Mouse (Mus musculus): Measurements from ENCODE around the gene Hcrt.

The Hcrt gene

DNA sequence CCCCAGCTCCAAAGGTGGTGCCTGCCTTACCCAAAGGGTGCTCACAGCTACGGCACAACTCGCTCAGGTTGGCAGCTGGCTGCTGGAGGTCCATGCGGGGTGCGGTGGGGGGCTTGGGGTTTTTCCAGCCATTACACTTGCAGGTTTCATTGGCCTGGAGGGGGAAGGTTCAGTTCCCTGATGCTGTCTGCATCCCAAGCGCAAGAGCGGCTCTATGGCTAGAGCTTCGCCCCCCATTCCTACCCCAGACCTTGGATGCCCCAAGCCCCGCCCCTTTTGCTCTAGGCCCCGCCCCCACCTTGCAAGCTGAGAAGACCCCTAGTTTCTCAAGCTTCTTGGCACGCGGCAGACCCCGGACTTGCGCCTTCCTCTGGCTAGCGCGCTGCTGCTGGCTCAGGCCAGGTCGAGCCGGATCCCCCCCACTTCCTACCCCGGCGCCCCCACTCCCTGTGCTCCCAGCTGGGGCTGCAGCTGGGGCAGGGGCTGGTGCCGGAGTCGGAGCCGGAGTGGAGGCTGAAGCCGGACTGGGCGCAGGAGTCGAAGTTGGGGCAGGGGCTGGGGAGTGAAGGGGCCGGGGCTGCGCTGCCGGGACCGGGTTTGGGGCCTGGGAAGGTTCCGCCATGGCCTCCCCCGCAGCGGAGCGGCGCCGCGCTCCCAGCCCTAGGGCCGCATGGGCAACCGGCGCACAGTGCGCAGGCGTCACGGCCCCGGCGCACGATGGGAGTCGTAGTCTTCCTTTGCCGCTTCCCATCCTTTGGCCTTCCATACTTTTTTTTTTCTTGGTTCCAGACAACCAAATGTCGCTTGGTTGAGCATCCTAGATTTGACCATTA lies 50.7 kb downstream of the Hcrt start, which contains the start of gene Kat2a:
Gene Kat2a, minus strand, starts transcription at position 683 of the 833 bp plus-strand sequence.
- DNase-seq (ENCODE audit: low spot score in 2 of 2), result peak; percentile 77 to 88

Measured in spleen, postnatal 4 days (tissue).